8 mouse cellular contexts compared by ENCODE assay signal in the genomic region with DNA sequence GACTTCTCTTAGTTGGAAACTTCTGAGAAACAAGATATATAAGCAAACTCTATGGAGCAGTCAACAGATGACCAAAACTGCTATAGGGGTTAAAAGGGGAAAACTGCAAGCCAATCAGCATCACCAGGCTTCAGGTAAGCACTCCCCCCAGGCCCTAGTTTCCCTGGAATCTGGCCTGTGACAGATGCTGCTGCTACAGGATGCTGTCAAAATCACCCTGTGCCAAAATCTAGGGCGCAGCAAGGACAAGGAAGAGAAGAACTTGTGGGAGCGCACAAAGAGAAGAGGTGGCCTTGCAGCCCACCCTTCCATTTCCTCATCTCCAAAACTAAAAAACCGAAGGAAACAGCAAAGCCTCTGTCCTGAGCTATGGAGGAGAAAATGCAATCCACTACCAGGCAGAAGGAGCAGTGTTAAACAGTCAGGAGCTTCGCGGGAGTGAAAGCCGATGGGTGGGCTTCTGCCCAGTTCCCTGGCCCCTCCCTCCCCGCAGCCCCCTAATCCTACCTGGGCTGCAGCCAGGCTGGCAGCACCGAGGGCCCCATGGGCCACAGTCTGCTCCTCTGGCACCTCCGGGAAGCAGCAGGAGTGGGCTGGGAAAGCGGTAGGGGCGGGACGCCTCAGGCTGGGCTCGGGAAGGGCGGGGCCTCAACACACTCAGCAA. TPM values are rescaled to one million over a fixed set of nuclear protein-coding genes. Genes with fewer than 3 reads are reported as not detected.
DNase-seq lines count a peak whose midpoint lies in the region; ATAC-seq and TF ChIP-seq lines count a peak whose summit lies in the region.

A gene (minus strand): TSS at position 603 of the 664 bp plus-strand sequence.

- peaks cover 10% of the 10 kb centered on the region; the same call in 1 of the 2 replicates for H3K4me1 ChIP-seq in hindbrain, postnatal 0 days (ENCODE audit: insufficient read depth, low read length)
- peaks cover 27% of the 10 kb centered on the region for H3K4me1 ChIP-seq in liver, embryonic 13.5 days (replicated peaks)

- H3K27me3 ChIP-seq in hindbrain, postnatal 0 days (ENCODE audit: insufficient read depth, low read length): no peaks in the 10 kb centered on the region
- H3K27me3 ChIP-seq in liver, embryonic 13.5 days: no peaks in the 10 kb centered on the region
- H3K27me3 ChIP-seq in myocyte (ENCODE audit: control insufficient read depth, insufficient read depth, insufficient read length): no peaks in the 10 kb centered on the region

- WGBS in hindbrain, postnatal 0 days: 7% methylated on average over 14 of the region's 14 CpGs
- WGBS in liver, embryonic 13.5 days (ENCODE audit: insufficient replicate concordance): 6% methylated on average over 14 of the region's 14 CpGs

- peak within 1 kb of the TSS; percentile 37 for H3K4me3 ChIP-seq in left cerebral cortex, adult 2 months
- H3K4me3 ChIP-seq in hindbrain, postnatal 0 days (ENCODE audit: low read length): peak within 1 kb of the TSS; percentile 32
- H3K4me3 ChIP-seq in liver, embryonic 13.5 days (replicated peaks): peak within 1 kb of the TSS; percentile 50
- peak within 1 kb of the TSS; percentile 6 for H3K4me3 ChIP-seq in myocyte

- peak; percentile 77 for ATAC-seq in hindbrain, postnatal 0 days
- peak; percentile 73 for ATAC-seq in liver, embryonic 13.5 days (ENCODE audit: low read depth)

- no peaks in the 10 kb centered on the region for H3K79me2 ChIP-seq in myocyte (ENCODE audit: control insufficient read depth, insufficient read depth)

- no peak for TF ChIP-seq CTCF in left cerebral cortex, adult 2 months (IDR thresholded peaks at IDR 0.05)
- no peak for TF ChIP-seq CTCF in hindbrain, postnatal 0 days (IDR thresholded peaks at IDR 0.05; ENCODE audit: low read depth)

- H3K4me2 ChIP-seq in hindbrain, postnatal 0 days (ENCODE audit: low read depth, low read length): peak within 1 kb of the TSS; percentile 66
- peak within 1 kb of the TSS; percentile 66 for H3K4me2 ChIP-seq in liver, embryonic 13.5 days
- H3K4me2 ChIP-seq in myocyte (ENCODE audit: low read depth): peak within 1 kb of the TSS; percentile 71

- peak in 1 of 2 experiments; percentile 23 for DNase-seq in left cerebral cortex, adult 2 months (ENCODE audit: extremely low spot score in 1 of 2, low spot score in 2 of 2)
- DNase-seq in left cerebral cortex, adult 9 months (ENCODE audit: low spot score in 2 of 2): no peak
- peak; percentile 41 to 55 for DNase-seq in cerebellum, postnatal 25 days
- DNase-seq in gastrocnemius, postnatal 25 days: peak; percentile 65
- peak; percentile 49 for DNase-seq in hindbrain, postnatal 0 days (ENCODE audit: low spot score)
- peak; percentile 15 for DNase-seq in liver, embryonic 13.5 days
- DNase-seq in urinary bladder, adult 2 months (ENCODE audit: low spot score): peak; percentile 47

- H3K36me3 ChIP-seq in hindbrain, postnatal 0 days (ENCODE audit: insufficient read depth, low read length): no peaks in the 10 kb centered on the region
- no peaks in the 10 kb centered on the region for H3K36me3 ChIP-seq in liver, embryonic 13.5 days
- no peaks in the 10 kb centered on the region for H3K36me3 ChIP-seq in myocyte (ENCODE audit: control insufficient read depth, insufficient read depth)

- intact Hi-C loops in left cerebral cortex, adult 2 months (cut with DNase I): no loop called here

- TF ChIP-seq POLR2A in myocyte (IDR thresholded peaks at IDR 0.05; ENCODE audit: insufficient read length, low read depth): peak; percentile 38

- H3ac ChIP-seq in myocyte (ENCODE audit: control insufficient read depth, insufficient read length): no peak within 1 kb of the TSS

- no peak within 1 kb of the TSS for H3K27ac ChIP-seq in left cerebral cortex, adult 2 months
- H3K27ac ChIP-seq in hindbrain, postnatal 0 days: peak within 1 kb of the TSS; percentile 1; the same call in 1 of the 2 replicates
- H3K27ac ChIP-seq in liver, embryonic 13.5 days: 0 out of 2 replicates have a peak within 1 kb of the TSS, but pooled peaks have one; percentile 18

- H3K9ac ChIP-seq in hindbrain, postnatal 0 days (replicated peaks; ENCODE audit: low read length): peak within 1 kb of the TSS; percentile 18; the same call in 1 of the 2 replicates
- peak within 1 kb of the TSS; percentile 51; the same call in 1 of the 2 replicates for H3K9ac ChIP-seq in liver, embryonic 13.5 days

- no peaks in the 10 kb centered on the region for H3K9me3 ChIP-seq in hindbrain, postnatal 0 days (ENCODE audit: low read length)
- H3K9me3 ChIP-seq in liver, embryonic 13.5 days (replicated peaks): no peaks in the 10 kb centered on the region

TF ChIP-seq in myocyte, 11 proteins besides CTCF, POLR2A, EP300 and RAD21:
- TF ChIP-seq MYOG (IDR thresholded peaks at IDR 0.05; ENCODE audit: control insufficient read depth in 1 of 3, insufficient read depth in 1 of 3, insufficient read length in 2 of 3, low read depth in 2 of 3): no peak
- TF ChIP-seq USF1 (IDR thresholded peaks at IDR 0.05; ENCODE audit: low read depth): no peak
- TF ChIP-seq E2F4 (IDR thresholded peaks at IDR 0.05; ENCODE audit: insufficient read depth): no peak
- TF ChIP-seq MAX (IDR thresholded peaks at IDR 0.05; ENCODE audit: low read depth): no peak
- no peak for TF ChIP-seq POLR2AphosphoS2 (IDR thresholded peaks at IDR 0.05; ENCODE audit: insufficient read length, low read depth)
- no peak for TF ChIP-seq REST (IDR thresholded peaks at IDR 0.05; ENCODE audit: insufficient read depth, insufficient read length)
- no peak for TF ChIP-seq TCF3 (IDR thresholded peaks at IDR 0.05; ENCODE audit: insufficient read length, low read depth)
- no peak for TF ChIP-seq TCF12 (IDR thresholded peaks at IDR 0.05; ENCODE audit: insufficient read depth, poor library complexity, severe bottlenecking)

RNA-seq across cellular contexts. Expression of the gene that starts here (rescaled TPM):
- 1 to 10 TPM; 1.2 to 1.7 TPM for total RNA-seq in left cerebral cortex, adult 2 months (2021)
- 1 to 10 TPM; 1.3 to 1.6 TPM for total RNA-seq in gastrocnemius, postnatal 25 days (2021)
- total RNA-seq in hindbrain, postnatal 0 days (2014; rRNA removed): 4.4 and 5.3 TPM in 2 replicates
- 4.9 and 5.0 TPM in 2 replicates for polyA plus RNA-seq in hindbrain, postnatal 0 days (2015; fragmentation: Nextera tagmentation; extraction: Ambion mirVana)
- 5.2 and 5.6 TPM in 2 replicates for polyA plus RNA-seq in liver, embryonic 13.5 days (2015; fragmentation: Nextera tagmentation; extraction: Ambion mirVana)
- polyA plus RNA-seq in myocyte (2012; fragmentation: generic; extraction: Trizol): 2.4 TPM
- polyA plus RNA-seq in urinary bladder, adult 2 months (2012; rRNA removed): 13.1 and 15.5 TPM in 2 replicates

Comparison
In these comparisons a context has a peak if more than half of its experiments do, and no peak if none do; other contexts are left out.
1. DNase-seq: peak in cerebellum, postnatal 25 days (2 of 2), gastrocnemius, postnatal 25 days (single experiment), hindbrain, postnatal 0 days (single experiment), liver, embryonic 13.5 days (single experiment) and urinary bladder, adult 2 months (single experiment); none in left cerebral cortex, adult 9 months (0 of 2).
2. Peak in every context shown above with its lines, with median percentiles within 50 percentile points of each other: H3K4me3 ChIP-seq and H3K4me2 ChIP-seq.